Mouse (Mus musculus): ENCODE data around the gene Gjc2. TPM values are rescaled to one million over a fixed set of nuclear protein-coding genes. Genes with fewer than 3 reads are reported as not detected.

Gjc2 gene
- polyA plus RNA-seq, 1 experiment, result 1.1 TPM

DNA sequence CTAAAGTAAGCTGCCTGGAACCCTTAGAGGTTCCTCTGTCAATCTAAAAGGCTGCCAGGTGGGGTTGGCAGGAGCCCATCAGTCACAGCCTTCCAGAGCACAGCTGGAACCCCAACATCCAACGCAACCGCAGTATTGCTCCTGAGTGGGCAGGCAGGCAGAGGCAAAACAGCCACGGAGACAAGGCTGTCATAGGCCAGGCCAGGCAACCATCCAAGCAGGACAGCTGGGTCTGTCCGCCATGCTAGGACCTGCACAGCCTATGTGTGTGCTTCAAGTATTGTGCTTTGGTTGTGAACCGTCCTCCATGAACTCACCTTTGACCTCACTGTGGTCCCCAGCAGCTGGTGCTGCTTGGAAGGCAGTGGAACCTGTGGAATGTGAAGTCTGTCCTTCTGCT, 27.1 kb downstream of the Gjc2 start:
- DNase-seq (ENCODE audit: low read depth), result no peak
- TF ChIP-seq CTCF (IDR thresholded peaks at IDR 0.05; ENCODE audit: borderline replicate concordance, extremely low read depth, insufficient read depth, insufficient read length), result no peak

DNA sequence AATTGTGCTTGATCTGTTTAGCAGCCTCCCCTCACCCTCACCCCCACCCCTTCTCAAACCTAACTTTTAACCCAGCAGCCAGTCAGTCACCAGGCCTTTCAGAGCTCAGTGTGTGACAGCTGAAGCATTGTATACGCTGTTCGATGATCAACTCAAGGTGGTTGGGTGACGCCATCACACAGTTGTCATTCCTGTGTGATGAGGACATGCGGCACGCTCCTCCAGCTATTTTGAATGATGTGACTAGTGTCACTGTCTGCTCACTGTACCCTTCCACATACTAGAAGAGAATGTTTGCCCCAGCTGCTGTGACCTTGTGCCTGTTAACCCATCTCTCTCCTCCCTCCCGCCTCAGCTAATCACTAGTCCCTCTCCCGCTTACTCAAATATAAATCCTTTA, 28.8 kb downstream of the Gjc2 start:
- no peak for DNase-seq (ENCODE audit: low read depth)
- TF ChIP-seq CTCF (IDR thresholded peaks at IDR 0.05; ENCODE audit: borderline replicate concordance, extremely low read depth, insufficient read depth, insufficient read length) (no peak), POLR2A (IDR thresholded peaks at IDR 0.05; ENCODE audit: borderline replicate concordance, extremely low read depth, insufficient read depth, insufficient read length, poor library complexity, severe bottlenecking) (no peak)

DNA sequence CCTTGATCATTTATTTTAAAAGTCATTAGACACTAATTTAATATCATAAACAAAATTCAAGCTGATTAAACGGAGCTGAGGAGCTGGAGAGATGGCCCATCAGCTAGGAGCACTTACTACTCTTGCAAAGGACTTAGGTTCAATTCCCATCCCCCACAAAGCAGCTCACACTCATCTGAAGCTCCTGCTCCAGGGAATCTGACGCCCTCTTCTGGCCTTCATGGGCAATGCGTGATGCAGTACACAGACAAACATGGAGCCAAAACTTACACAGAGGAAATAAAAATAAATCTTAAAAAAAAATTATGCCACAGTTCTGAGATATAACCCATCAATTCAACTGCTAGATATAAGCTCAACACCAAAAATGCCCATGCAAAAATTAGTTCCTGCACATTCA, 31.3 kb downstream of the Gjc2 start:
- DNase-seq (ENCODE audit: low read depth), result no peak
- TF ChIP-seq CTCF (IDR thresholded peaks at IDR 0.05; ENCODE audit: borderline replicate concordance, extremely low read depth, insufficient read depth, insufficient read length) (peak; percentile 25; the same call in 1 of the 2 replicates), POLR2A (IDR thresholded peaks at IDR 0.05; ENCODE audit: borderline replicate concordance, extremely low read depth, insufficient read depth, insufficient read length, poor library complexity, severe bottlenecking) (no peak)

DNA sequence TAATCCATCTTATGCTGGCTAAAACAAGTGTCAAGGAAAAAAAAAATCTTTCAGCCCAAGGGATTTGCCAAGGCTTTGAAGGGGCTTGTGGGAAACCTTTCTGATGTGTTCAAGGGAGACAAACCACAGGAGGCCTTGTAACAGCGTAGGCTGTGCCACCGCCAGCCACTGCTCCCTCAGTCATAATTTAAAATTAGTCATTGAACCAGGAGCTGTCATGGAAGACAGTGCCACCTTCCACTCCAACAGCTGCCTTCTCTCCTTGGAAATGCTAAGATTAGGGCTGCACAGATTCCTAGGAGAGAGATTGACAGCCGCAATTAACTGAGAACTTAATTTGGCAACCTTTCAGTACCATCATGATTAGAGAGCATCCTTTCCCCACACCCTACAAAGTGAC, 33.7 kb downstream of the Gjc2 start:
- TF ChIP-seq CTCF (IDR thresholded peaks at IDR 0.05; ENCODE audit: borderline replicate concordance, extremely low read depth, insufficient read depth, insufficient read length) (no peak), POLR2A (IDR thresholded peaks at IDR 0.05; ENCODE audit: borderline replicate concordance, extremely low read depth, insufficient read depth, insufficient read length, poor library complexity, severe bottlenecking) (no peak)
- no peak for DNase-seq (ENCODE audit: low read depth)

DNA sequence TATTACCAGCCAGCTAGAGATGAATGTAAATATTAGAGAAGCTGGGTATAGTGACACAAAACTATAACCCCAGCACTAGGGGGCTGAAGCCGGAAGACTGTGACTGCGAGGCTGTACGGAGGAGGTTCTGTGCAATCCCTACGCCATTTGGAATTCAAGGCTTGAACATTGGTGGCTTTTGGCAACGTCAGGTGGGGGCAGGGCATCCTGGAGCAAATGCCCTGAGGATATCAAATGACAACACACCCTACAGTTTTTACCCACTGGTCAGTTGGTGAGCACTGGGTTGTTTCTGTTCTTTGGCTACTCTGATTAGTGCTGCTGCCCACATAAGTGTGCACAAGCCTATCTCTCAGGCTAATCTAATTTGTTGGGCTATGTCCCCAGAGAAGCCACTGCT, 40.1 kb downstream of the Gjc2 start:
- TF ChIP-seq CTCF (IDR thresholded peaks at IDR 0.05; ENCODE audit: borderline replicate concordance, extremely low read depth, insufficient read depth, insufficient read length), result no peak
- TF ChIP-seq POLR2A (IDR thresholded peaks at IDR 0.05; ENCODE audit: borderline replicate concordance, extremely low read depth, insufficient read depth, insufficient read length, poor library complexity, severe bottlenecking), result no peak
- DNase-seq (ENCODE audit: low read depth), result no peak

DNA sequence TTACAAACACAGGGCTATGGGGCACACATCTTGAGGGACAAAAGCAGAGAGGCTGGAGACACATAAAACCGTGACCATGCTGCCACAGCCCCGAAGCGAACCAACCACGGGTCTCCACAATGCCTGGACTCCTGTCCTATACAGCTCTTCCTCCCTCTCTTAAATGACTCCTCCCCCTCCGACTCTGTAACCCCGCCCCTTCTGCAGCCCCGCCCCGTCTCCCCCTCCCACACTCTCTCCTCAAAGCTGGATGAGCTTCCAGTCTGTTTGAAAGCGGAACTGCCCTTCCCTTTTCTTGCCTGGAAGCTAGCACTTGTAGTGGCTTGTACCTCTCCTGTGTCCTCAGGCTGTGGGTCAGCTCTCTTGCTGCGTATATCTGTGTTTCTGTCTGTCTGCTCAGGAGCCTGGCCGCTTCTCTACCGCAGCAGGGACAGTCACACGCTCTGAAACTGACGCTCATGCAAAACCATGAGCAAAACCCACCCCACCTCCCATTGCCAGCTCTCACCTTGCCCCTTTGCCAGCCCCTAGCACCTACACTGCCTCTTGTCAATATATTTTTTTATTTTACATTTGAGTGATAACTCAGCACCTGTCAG, 41.1 kb downstream of the Gjc2 start:
- TF ChIP-seq CTCF (IDR thresholded peaks at IDR 0.05; ENCODE audit: borderline replicate concordance, extremely low read depth, insufficient read depth, insufficient read length) (no peak), POLR2A (IDR thresholded peaks at IDR 0.05; ENCODE audit: borderline replicate concordance, extremely low read depth, insufficient read depth, insufficient read length, poor library complexity, severe bottlenecking) (no peak)
- DNase-seq (ENCODE audit: low read depth), result peak; percentile 20

DNA sequence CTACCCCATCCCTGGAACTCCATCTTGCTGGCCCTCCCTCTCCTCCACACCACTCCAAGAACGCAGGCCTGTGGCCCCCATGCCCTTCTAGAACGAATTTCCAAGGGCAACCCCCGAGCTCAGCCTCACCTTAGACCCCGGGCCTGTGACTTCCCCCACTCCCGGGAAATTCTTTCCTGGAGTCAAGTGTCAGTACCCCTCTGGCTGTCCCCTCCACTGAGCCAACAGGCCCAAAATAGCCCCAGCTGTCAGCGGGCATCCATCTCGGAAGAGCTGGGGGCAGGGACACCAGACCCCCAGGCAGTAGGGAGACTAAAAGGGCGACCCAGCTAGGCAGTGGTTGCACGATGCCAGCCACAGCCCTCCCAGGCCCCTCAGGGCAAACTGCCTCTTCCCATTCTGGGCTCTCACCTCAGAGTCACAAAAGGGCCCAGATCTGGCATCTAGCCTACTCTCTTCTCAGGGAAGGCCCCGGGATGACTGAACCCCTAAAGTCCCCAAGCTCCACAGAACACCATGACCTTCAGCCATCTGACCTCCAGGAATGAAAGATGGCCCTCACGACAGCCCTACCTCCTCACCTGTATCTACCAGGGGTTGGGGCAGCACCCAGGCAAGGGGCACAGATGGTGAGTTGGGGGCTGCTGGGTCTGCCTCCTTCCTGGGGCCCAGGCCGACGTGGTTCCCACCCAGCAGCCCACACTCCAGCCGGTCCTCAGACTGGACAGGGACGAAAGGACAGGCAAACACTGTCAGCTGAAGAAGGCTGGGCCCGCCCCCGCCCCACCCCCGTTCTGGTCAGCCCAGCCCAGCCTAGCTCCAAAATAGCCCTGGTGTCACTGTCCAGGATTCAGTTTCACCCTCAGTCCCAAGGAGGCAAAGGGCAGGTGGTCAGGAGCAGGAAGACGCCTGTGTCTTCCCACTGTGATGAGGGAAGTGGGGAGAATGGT, 44.2 kb downstream of the Gjc2 start:
- no peak for TF ChIP-seq CTCF (IDR thresholded peaks at IDR 0.05; ENCODE audit: borderline replicate concordance, extremely low read depth, insufficient read depth, insufficient read length)
- TF ChIP-seq POLR2A (IDR thresholded peaks at IDR 0.05; ENCODE audit: borderline replicate concordance, extremely low read depth, insufficient read depth, insufficient read length, poor library complexity, severe bottlenecking), result no peak

DNA sequence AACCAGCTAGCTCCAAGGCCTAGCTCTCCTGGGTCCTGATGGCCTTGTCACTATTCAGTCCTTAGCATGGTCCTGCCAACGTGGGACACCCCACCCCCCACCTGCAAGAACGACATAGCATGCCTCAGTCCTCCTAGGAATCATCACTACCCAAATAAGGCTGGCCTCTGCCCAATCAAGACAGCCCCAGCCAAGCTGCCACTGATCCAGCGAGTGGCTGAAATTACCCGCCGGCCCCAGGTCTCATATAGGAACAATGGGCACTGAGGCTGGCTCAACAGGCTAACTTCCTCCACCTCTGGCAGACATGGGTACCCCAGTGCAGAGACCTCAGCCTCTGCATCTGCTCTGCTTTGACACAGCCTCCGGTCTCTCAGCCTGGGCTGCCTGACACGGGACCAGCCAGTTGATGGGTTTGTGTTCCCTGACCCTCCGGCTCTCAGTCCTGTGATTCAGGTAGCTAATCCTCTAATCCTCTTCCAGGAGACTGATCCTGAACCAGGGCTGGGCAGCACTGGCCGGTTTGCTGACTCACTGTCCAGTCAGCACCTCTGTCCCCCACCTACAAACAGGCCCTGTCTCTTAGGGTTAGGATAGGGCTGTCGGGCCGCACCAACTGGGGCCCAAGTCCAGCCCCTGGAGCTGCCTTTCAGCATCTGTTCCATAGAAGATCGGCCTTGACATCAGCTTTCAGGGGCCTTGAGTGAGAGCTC, 45.9 kb downstream of the Gjc2 start:
- no peak for DNase-seq (ENCODE audit: low read depth)
- TF ChIP-seq CTCF (IDR thresholded peaks at IDR 0.05; ENCODE audit: borderline replicate concordance, extremely low read depth, insufficient read depth, insufficient read length), result no peak
- TF ChIP-seq POLR2A (IDR thresholded peaks at IDR 0.05; ENCODE audit: borderline replicate concordance, extremely low read depth, insufficient read depth, insufficient read length, poor library complexity, severe bottlenecking), result no peak

More for the DNA sequence above, 44.2 kb downstream of the Gjc2 start:
- no peak for DNase-seq (ENCODE audit: low read depth)

DNA sequence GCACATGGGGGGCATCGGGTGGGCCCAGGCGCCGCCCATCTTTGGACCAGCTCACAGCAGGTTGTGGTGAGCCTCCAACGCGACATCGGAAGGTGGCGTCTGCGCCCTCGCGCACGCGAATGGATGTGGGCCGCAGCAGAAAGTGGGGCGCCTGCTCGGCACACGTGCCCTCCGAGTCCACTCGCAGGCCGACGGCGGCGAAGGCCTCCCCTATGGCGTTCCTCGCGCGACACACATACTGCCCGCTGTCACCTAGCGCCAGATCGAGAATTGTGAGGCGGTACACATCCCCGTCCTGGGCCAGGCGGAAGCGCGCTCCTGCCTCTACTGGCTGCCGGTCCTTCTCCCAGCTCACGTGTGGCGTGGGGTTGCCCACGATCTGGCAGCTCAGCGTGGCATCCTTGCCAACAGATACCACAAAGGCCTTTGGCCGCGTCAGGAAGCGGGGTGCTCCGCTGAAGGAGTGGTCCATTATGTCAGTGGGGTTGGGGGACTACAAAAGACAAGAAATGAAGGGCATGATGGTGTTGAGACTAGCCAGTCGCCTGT, 47.0 kb downstream of the Gjc2 start, which contains the start of gene Obscn:
TSS of gene Obscn (minus strand) at position 499 of the 549 bp plus-strand sequence.
- DNase-seq (ENCODE audit: low read depth), result peak; percentile 1
- no peak for TF ChIP-seq POLR2A (IDR thresholded peaks at IDR 0.05; ENCODE audit: borderline replicate concordance, extremely low read depth, insufficient read depth, insufficient read length, poor library complexity, severe bottlenecking)
- TF ChIP-seq CTCF (IDR thresholded peaks at IDR 0.05; ENCODE audit: borderline replicate concordance, extremely low read depth, insufficient read depth, insufficient read length), result no peak

DNA sequence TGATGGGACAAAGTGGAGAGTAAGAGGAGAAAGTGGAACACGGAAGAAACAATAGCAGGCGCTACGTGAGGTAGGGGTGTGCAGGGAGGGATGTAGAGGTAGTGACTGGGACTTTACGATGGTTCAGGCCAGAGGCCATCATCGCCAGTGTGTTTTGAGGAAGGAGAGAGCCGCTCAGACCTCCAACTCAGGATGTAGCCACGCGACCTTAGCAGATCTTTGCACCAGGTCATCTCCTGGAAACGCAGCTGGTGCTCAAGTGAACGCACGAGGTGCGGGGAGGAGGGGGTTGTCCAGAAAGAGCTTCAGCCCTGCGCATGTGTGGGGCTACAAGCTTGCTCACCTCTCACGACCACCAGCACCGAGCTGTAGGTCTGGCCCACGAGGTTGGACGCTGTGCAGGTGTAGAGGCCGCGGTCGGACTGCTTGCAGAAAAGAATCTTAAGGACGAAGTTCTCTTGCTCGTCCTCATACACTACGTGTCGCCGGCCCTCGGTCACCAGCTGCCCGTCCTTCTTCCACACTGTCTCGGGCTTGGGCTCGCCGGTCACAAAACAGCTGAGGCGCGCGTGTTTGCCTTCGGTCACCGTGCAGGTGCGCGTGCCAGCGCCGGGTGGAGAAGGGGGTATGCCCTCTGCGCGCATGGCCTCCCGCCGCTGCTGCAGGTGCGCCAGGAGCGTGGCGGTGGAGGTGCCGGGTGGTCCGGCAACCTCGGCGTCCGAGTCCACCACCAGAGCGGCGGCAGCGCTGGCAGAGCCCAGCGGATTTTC, 47.8 kb downstream of the Gjc2 start:
- TF ChIP-seq POLR2A (IDR thresholded peaks at IDR 0.05; ENCODE audit: borderline replicate concordance, extremely low read depth, insufficient read depth, insufficient read length, poor library complexity, severe bottlenecking) (no peak), CTCF (IDR thresholded peaks at IDR 0.05; ENCODE audit: borderline replicate concordance, extremely low read depth, insufficient read depth, insufficient read length) (no peak)
- DNase-seq (ENCODE audit: low read depth), result peak; percentile 1
